Mouse (Mus musculus) hindbrain, postnatal 0 days (tissue): Measurements from ENCODE around the gene Hagh. TPM values are rescaled to one million over a fixed set of nuclear protein-coding genes. Genes with fewer than 3 reads are reported as not detected.
A peak's percentile ranks its signal among the peaks of the same experiment; 100 is the strongest.

Source experiments
- ATAC-seq: fragments of 200-750 bp; cut with Nextera tagmentation; 2 replicates; pipeline ENCODE4 v1.8.0; 2017; ENCODE audit warnings: mild to moderate bottlenecking, moderate TSS enrichment, moderate library complexity
- DNase-seq: peaks from one replicate; pipeline ENCODE4 v3.0.0-alpha.2; 2015; ENCODE audit warnings: low spot score
- H3K27ac ChIP-seq: fragments of 300-500 bp; sonication (generic); 2 replicates; pipeline ENCODE4 v1.5.1; 2014; ENCODE audit warnings: mild to moderate bottlenecking
- H3K27me3 ChIP-seq: fragments of 300-500 bp; sonication (generic); 2 replicates; pipeline ENCODE4 v1.6.1; 2014; ENCODE audit warnings: low read length, mixed read lengths; ENCODE audit not compliant: insufficient read depth
- H3K36me3 ChIP-seq: fragments of 300-500 bp; sonication (generic); 2 replicates; pipeline ENCODE4 v1.6.1; 2014; ENCODE audit warnings: low read length, mixed read lengths; ENCODE audit not compliant: insufficient read depth
- H3K4me1 ChIP-seq: fragments of 300-500 bp; sonication (generic); 2 replicates; pipeline ENCODE4 v1.6.1; 2014; ENCODE audit warnings: antibody characterized with exemption, low read length, mixed read lengths; ENCODE audit not compliant: insufficient read depth
- H3K4me2 ChIP-seq: fragments of 300-500 bp; sonication (generic); 2 replicates; pipeline ENCODE4 v1.6.1; 2014; ENCODE audit warnings: low read depth, mild to moderate bottlenecking, low read length, moderate library complexity, mixed read lengths
- H3K4me3 ChIP-seq: fragments of 300-500 bp; sonication (generic); 2 replicates; pipeline ENCODE4 v1.5.1; 2014; ENCODE audit warnings: low read length
- H3K9ac ChIP-seq: fragments of 300-500 bp; sonication (generic); replicated peaks from 2 replicates; pipeline ENCODE4 v1.6.1; 2014; ENCODE audit warnings: mild to moderate bottlenecking, low read length, moderate library complexity, mixed read lengths
- H3K9me3 ChIP-seq: fragments of 300-500 bp; sonication (generic); 2 replicates; pipeline ENCODE4 v1.6.1; 2016; ENCODE audit warnings: low read length, mixed read lengths
- CTCF ChIP-seq: IDR thresholded peaks from 2 replicates; pipeline ENCODE4 v1.5.1; 2016; ENCODE audit warnings: antibody characterized with exemption, control low read depth, low read depth
- WGBS: fragments of 180-500 bp; shearing (Covaris S2); extraction: QIAGEN DNeasy Blood & Tissue Kit; methylation state at CpG from one replicate; pipeline ENCODE4 v1.1.7; 2014; 5-methylcytosine and 5-hydroxymethylcytosine counted together
- polyA plus RNA-seq: library from polyadenylated mRNA; unstranded; fragments of >200 nt; fragmentation: Nextera tagmentation; extraction: Ambion mirVana; gene quantifications from 2 replicates; pipeline ENCODE4 v1.2.1, GENCODE M21; 2015
- total RNA-seq: library from RNA; depleted of rRNA; stranded (reverse); fragments of >200 nt; gene quantifications from 2 replicates; pipeline ENCODE4 v1.2.3, GENCODE M21; 2014

Hagh gene
- total and polyA plus RNA-seq, 2 experiments from 2014 or later, result 84.2 to 93.5 TPM

- Histone ChIP-seq H3K4me1 (peaks cover 19% of the 10 kb centered on the region), H3K27me3 (no peaks in the 10 kb centered on the region), H3K4me3 (peak within 1 kb of the TSS; percentile 91), H3K36me3 (peaks cover 40% of the 10 kb centered on the region), H3K9ac (peak within 1 kb of the TSS; percentile 95), H3K4me2 (peak within 1 kb of the TSS; percentile 99), H3K9me3 (no peaks in the 10 kb centered on the region), H3K27ac (peak within 1 kb of the TSS; percentile 93)
- ATAC-seq (peak; percentile 76), DNase-seq (peak; percentile 95)
- no peak for TF ChIP-seq CTCF
- WGBS, result under 1% methylated on average over 62 of the region's 62 CpGs
These were observed 55.1 kb downstream of the Hagh start, which contains the start of the genes Eme2 and Mrps34 for GRCm38 (mm10) chr17:24894995-24895547. Gene Eme2 (minus strand): TSS chr17:24895087. Gene Mrps34 (plus strand): TSS chr17:24895116.

DNA sequence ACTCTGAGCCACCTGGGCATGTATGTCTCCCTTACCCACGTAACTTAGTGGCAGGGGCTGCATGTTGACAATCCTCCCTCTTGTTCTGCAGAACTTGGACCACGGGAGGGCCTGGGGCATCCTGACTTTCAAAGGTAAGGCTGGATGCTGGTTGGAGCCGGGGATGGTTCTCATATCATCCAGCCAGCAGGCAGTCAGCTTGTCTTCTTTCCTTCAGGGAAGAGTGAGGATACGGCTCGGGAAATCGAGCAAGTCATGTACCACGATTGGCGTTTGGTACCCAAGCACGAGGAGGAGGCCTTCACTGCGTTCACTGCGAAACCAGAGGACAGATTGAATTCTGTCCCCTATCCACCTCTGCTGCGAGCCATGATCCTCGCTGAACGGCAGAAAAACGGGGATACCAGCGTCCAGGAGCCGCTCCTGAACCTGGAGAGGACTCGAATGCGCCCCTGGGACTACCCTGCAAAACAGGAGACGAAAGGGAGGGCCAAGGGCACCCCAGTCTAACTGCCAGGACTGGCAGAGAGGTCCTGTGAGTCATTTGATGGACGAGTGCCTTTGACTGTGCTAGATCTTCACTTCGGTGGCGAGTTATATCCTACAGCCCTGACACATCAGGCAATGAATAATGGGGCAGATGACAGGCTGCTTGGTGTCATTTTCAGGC, 55.8 kb downstream of the Hagh start:
- Histone ChIP-seq H3K4me1 (peaks cover 19% of the 10 kb centered on the region), H3K4me2 (peak overlapping the region; percentile 99), H3K36me3 (peaks cover 40% of the 10 kb centered on the region), H3K27ac (peak overlapping the region; percentile 93), H3K4me3 (peak overlapping the region; percentile 91), H3K9me3 (no peaks in the 10 kb centered on the region), H3K27me3 (no peaks in the 10 kb centered on the region), H3K9ac (peak overlapping the region; percentile 95)
- WGBS, result 12% methylated on average over 23 of the region's 23 CpGs
- no peak for DNase-seq
- ATAC-seq, result no peak
- TF ChIP-seq CTCF, result no peak

DNA sequence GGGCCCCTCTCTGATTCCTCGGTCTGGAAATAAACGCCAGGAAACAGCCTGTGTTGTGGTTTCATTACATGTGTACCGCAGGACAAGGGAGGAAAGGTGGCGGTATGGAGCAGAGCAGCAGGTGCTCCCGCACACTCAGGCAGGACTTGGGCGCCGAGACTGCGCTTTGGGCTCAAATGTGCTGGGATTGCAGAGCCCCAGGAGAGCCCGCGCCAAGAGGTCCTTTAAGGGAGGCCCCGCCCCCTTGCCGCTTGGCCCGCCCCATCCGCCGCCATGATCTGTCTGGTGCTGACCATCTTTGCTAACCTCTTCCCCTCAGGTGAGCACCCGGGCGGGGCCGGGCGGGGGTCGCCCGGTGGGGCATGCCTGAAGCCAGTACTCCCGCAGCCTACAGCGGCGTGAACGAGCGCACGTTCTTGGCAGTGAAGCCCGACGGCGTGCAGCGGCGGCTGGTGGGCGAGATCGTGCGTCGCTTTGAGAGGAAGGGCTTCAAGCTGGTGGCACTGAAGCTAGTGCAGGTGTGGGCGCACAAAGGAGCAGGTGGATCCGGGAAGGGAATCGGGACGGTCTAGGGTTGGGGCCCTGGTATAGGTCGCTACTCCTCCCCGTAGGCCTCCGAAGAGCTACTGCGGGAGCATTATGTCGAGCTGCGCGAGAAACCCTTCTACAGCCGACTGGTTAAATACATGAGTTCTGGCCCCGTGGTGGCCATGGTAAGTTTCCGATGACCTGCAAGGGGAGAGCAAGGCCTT, 56.5 kb downstream of the Hagh start, which contains the start of gene Nme3:
Gene Nme3 (plus strand): TSS at position 260 of the 752 bp plus-strand sequence.
- no peaks in the 10 kb centered on the region for H3K9me3 ChIP-seq
- no peaks in the 10 kb centered on the region for H3K27me3 ChIP-seq
- peak; percentile 56 for TF ChIP-seq CTCF
- peaks cover 19% of the 10 kb centered on the region for H3K4me1 ChIP-seq
- peaks cover 43% of the 10 kb centered on the region for H3K36me3 ChIP-seq
- ATAC-seq (peak; percentile 67), DNase-seq (peak; percentile 82)
- H3K4me3 ChIP-seq, result peak within 1 kb of the TSS; percentile 91
- peak within 1 kb of the TSS; percentile 99 for H3K4me2 ChIP-seq
- peak within 1 kb of the TSS; percentile 93 for H3K27ac ChIP-seq
- WGBS, result 1% methylated on average over 50 of the region's 50 CpGs
- peak within 1 kb of the TSS; percentile 95 for H3K9ac ChIP-seq

DNA sequence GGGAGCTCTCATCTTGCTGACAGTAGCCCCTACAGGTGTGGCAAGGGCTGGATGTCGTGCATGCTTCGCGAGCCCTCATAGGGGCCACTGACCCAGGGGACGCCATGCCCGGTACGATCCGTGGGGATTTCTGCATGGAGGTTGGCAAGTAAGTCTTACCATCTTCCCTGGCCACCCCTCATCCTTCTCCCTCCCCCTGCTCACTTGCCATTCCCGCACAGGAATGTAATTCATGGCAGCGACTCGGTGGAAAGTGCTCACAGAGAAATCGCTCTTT, 57.0 kb downstream of the Hagh start:
- 25% methylated on average over 11 of the region's 11 CpGs for WGBS
- no peak for TF ChIP-seq CTCF
- H3K9me3 ChIP-seq, result no peaks in the 10 kb centered on the region

GRCm38 (mm10) chr17:24897600-24897999, 57.7 kb downstream of the Hagh start:
- Histone ChIP-seq H3K9me3 (no peaks in the 10 kb centered on the region), H3K27me3 (no peaks in the 10 kb centered on the region), H3K27ac (peak overlapping the region; percentile 93; the same call in 1 of the 2 replicates), H3K4me3 (peak overlapping the region; percentile 91; the same call in 1 of the 2 replicates), H3K9ac (peak overlapping the region; percentile 95; the same call in 1 of the 2 replicates), H3K36me3 (peaks cover 55% of the 10 kb centered on the region), H3K4me1 (peaks cover 19% of the 10 kb centered on the region), H3K4me2 (peak overlapping the region; percentile 99)
- TF ChIP-seq CTCF, result no peak
- DNase-seq (no peak), ATAC-seq (no peak)
- 64% methylated on average over 4 of the region's 4 CpGs for WGBS

More for the DNA sequence above, 57.0 kb downstream of the Hagh start:
- no peaks in the 10 kb centered on the region for H3K27me3 ChIP-seq
- ATAC-seq (no peak; the same call in 1 of the 2 replicates), DNase-seq (no peak)
- H3K27ac ChIP-seq, result peak overlapping the region; percentile 93
- H3K4me1 ChIP-seq, result peaks cover 19% of the 10 kb centered on the region
- peak overlapping the region; percentile 99 for H3K4me2 ChIP-seq
- peak overlapping the region; percentile 91 for H3K4me3 ChIP-seq
- H3K9ac ChIP-seq, result peak overlapping the region; percentile 95
- peaks cover 49% of the 10 kb centered on the region for H3K36me3 ChIP-seq

- H3K9ac ChIP-seq, result peak overlapping the region; percentile 17; the same call in 1 of the 2 replicates
- TF ChIP-seq CTCF, result no peak
- DNase-seq (no peak), ATAC-seq (no peak)
- H3K4me3 ChIP-seq, result no peak overlapping the region
- peak overlapping the region; percentile 93; the same call in 1 of the 2 replicates for H3K27ac ChIP-seq
- no peak overlapping the region for H3K4me2 ChIP-seq
- H3K36me3 ChIP-seq, result peaks cover 55% of the 10 kb centered on the region
- WGBS, result 88% methylated on average over 4 of the region's 4 CpGs
- peaks cover 19% of the 10 kb centered on the region for H3K4me1 ChIP-seq
- H3K9me3 ChIP-seq, result no peaks in the 10 kb centered on the region
- H3K27me3 ChIP-seq, result no peaks in the 10 kb centered on the region
These were observed 58.3 kb downstream of the Hagh start for GRCm38 (mm10) chr17:24898041-24898854.
